Mouse (Mus musculus) E14TG2a.4 (cell line): ENCODE measurements at regions not wholly inside any gene's neighbourhood (a gene's known extent, or its start where the extent isn't known, plus 50 kb on each side); places are given as distances from the start of the nearest gene placed in this dataset.

Experiments used
- CTCF ChIP-seq: conservative IDR thresholded peaks from 2 replicates; pipeline ENCODE4 v1.5.1; 2014; ENCODE audit warnings: low read length
- POU5F1 ChIP-seq: IDR thresholded peaks from 2 replicates; pipeline ENCODE4 v1.6.1; 2014; ENCODE audit warnings: low read length, borderline replicate concordance

- TF ChIP-seq CTCF (no peak), POU5F1 (no peak)
Measured at GRCm38 (mm10) chr8:26635701-26636100, 341.4 kb upstream of the Zfp703 start.
